Mouse (Mus musculus) hematopoietic stem cell, adult 5-6 weeks (primary cell): Measurements from ENCODE around the gene Rhot1. TPM values are rescaled to one million over a fixed set of nuclear protein-coding genes. Genes with fewer than 3 reads are reported as not detected.
"Not testable (repeated sequence)": the region's sequence is repeated elsewhere in the genome, so short reads cannot be mapped to it uniquely, and the experiment has no call there.

Experiments
- ATAC-seq, 2 experiments: fragments of 125-278 bp in 1 of 2; replicated peaks in 1 of 2; 2 replicates each; pipeline ENCODE4 v1.8.0; 2016 to 2017; ENCODE audit warnings: inconsistent platforms in 2 of 2, mild to moderate bottlenecking in 2 of 2, moderate number of reproducible peaks in 2 of 2, low read depth in 1 of 2, moderate TSS enrichment in 1 of 2; ENCODE audit not compliant: low FRiP score in 2 of 2, poor library complexity in 2 of 2, severe bottlenecking in 2 of 2, insufficient read depth in 1 of 2, low TSS enrichment in 1 of 2
- total RNA-seq: library from RNA; stranded (forward); fragments of 172-1452, 232-1000 nt; gene quantifications from 2 replicates; pipeline ENCODE4 v1.2.3, GENCODE M21; 2017

The Rhot1 gene
- total RNA-seq, 1 experiment from 2014 or later, result 81.1 TPM

DNA sequence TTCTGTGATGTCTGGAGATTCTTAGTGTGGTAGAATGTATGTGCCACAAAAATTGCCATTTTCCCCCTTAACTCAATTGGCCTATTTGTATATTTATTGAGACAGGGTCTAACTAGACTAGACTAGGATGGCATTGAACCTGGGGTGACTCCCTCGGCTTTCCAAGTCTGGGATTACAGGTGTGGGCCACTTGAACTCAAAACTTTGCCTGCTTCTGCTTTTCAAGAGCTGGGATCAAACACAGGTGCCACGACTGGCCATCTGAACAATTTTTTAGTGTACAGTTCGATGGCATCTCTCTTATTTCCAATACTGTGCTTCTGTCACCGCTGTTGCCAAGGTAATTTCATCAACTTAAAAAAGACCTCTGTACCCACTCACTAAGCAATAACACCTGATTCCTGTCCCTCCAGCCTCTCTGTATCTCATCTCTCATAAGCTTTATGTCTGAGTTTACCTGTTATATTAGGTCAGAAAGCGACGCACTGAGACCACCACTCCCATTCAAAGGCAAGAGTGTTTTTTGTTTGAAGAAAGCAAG is 24.2 kb upstream of the Rhot1 start:
- no peak for ATAC-seq

GRCm38 (mm10) chr11:80185441-80185976 is 23.3 kb upstream of the Rhot1 start:
- ATAC-seq, result not testable (repeated sequence)

GRCm38 (mm10) chr11:80190280-80190679 is 18.5 kb upstream of the Rhot1 start:
- ATAC-seq, result no peak

- no peak for ATAC-seq
Observed at GRCm38 (mm10) chr11:80193827-80194226, 15.0 kb upstream of the Rhot1 start.

- ATAC-seq, result no peak
Observed at GRCm38 (mm10) chr11:80196351-80196750, 12.5 kb upstream of the Rhot1 start.

DNA sequence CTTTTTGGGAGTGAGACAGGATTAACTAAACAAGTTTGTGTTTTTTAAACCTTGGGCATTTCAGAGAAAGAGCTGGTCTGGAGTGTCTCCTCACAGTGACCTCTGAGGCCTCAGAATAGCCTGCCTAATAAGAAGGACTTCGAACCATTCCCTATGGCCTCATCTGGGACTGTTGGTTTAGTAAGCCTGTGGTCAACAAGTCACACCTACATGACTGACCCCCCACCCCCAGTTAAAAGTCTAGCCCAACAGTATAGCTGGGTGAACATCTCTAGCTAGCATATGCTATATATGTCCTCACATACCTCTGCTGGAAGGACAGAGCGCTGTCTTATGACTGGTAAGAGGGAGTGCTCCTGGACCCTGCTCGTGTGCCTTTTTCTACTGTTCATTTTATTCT is 9.5 kb upstream of the Rhot1 start:
- ATAC-seq, result no peak

- no peak for ATAC-seq
Observed at GRCm38 (mm10) chr11:80199773-80200172, 9.0 kb upstream of the Rhot1 start.

DNA sequence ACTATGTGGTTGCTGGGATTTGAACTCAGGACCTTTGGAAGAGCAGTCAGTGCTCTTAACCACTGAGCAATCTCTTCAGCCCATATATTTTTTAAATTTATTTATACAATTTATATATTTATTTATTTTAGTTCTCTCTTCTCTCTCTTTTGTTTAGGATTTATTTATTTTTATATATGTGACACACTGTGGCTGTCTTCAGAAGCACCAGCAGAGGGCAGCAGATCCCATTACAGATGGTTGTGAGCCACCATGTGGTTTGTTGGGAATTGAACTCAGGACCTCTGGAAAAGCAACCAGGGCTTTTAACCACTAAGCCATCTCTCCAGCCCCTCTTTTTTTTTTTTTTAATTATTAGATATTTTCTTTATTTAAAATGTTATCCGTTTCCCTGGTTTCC is 8.5 kb upstream of the Rhot1 start:
- ATAC-seq, result no peak

DNA sequence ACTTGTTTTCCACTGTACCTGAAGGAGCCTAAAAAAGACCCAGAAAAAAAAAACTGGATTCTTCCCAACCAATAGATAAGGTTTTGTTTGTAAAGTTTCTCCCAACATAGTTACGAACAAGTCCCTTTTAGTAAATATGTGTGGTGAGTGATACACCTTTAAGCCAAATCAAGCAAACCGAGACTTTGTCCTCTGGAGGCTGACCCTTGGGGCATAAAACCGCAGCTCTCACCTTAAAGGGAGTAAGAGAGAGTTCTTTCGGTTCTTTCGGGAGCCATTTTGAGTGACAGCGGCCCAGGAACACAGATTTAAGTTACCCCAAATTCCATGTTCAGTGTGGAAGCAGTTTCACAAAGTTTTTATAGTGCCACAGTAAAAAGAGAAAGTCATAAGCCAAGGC is 6.5 kb upstream of the Rhot1 start:
- no peak for ATAC-seq

DNA sequence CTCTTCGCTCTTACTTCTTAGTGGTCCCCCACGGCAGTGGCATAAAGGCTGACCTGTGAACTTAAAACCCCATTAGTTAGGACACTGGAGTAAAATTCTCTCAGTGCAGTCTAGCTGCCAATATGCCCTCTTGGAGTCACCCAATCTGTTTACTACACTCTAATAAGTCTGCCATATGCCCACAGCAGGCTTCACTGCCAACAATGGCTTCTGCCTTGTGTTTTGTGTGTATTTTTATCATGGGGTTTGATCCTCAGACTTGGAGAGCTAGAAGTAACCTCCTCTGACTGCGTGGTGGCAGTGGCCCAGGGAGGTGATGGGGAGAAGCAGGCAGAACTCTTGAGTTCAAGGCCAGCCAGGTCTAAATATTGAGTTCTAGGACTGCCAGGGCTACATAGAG is 4.8 kb upstream of the Rhot1 start:
- no peak for ATAC-seq

GRCm38 (mm10) chr11:80204941-80205340 is 3.9 kb upstream of the Rhot1 start:
- ATAC-seq, result no peak

- ATAC-seq, result no peak
Observed at GRCm38 (mm10) chr11:80208465-80208859, 357 bp upstream of the Rhot1 start.

GRCm38 (mm10) chr11:80210321-80210720 is 1.5 kb downstream of the Rhot1 start:
- peak; percentile 30 to 49; a peak in 1 of 4 replicates for ATAC-seq

- no peak for ATAC-seq
Observed at GRCm38 (mm10) chr11:80212282-80212681, 3.5 kb downstream of the Rhot1 start.

DNA sequence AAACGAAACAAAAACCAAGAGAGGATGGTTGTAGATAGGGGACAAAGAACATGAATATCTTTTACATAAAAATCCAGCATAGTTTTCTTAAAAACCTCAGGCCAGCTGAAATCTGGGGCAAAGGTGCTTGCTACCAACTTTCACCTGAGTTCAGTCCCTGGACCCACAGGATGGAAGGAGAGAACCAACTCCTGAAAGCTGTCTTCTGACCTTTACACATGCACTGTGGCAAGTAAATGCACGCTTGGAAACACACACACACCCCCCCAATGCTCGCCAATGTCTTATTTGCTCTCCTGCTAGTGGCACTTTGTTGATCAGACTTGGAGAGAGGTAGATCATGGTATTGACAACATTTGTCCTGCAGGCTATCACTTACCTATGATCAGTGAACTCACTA is 6.5 kb downstream of the Rhot1 start:
- no peak for ATAC-seq

DNA sequence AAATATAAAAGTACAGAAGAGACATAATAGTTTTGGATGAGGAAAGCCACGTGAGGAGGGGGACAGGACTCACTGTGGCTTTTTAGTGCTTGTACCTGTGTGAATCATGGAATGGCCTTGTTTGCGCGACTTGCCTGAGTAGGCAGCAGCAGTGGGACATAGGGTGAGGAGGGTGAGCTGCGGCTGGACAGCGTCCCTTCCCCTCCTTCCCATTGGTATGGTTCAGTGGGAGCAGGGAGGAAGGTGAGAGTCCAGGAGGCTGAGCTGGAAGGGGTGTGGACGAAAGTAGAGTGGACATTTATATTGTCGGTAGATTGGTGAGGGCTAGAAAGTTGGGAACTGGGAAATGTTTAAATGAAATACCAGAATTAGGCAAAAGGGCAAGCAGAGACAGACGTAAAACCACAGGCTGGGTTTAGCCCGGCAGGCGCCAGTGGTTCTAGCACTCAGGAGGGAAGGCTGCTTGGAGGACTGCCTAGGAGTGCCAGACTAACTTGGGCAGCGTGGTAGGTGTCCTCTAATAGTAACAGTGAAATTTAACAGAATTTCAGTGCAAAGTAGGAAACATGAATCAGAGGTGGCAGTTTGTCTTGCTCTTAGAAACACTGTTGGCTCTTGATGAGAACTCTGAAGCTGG is 10.0 kb downstream of the Rhot1 start:
- no peak for ATAC-seq

- not testable (repeated sequence) for ATAC-seq
Observed at GRCm38 (mm10) chr11:80230066-80230465, 21.2 kb downstream of the Rhot1 start.

- no peak for ATAC-seq
Observed at GRCm38 (mm10) chr11:80237278-80237677, 28.5 kb downstream of the Rhot1 start.

DNA sequence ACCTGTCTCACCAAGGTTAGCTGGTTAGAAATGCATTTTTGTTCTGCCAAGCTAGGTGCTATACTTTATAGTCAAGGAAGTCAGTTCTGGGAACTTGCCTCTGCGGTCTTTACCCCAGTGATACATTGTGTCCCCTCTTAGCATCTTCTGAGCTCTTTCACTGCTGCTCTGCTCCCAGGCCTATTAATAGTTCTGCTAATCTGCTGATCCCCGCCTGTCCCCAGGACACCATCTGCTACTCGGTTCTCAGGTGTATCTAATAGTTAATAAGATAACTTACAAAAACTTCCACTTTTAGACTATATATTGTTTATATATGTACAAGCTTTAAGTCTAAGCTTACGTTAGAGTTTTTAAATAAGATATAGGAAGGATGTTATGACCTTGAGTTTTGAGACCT is 29.5 kb downstream of the Rhot1 start:
- ATAC-seq, result no peak
